Mouse (Mus musculus) stomach, embryonic 16.5 days (tissue): Measurements from ENCODE around the gene 1700010I14Rik. TPM values are rescaled to one million over a fixed set of nuclear protein-coding genes. Genes with fewer than 3 reads are reported as not detected.

ENCODE experiments used
- ATAC-seq: fragments of 200-750 bp; cut with Nextera tagmentation; 2 replicates; pipeline ENCODE4 v1.8.0; 2017; ENCODE audit warnings: moderate number of reproducible peaks, moderate TSS enrichment; ENCODE audit not compliant: insufficient read depth, low FRiP score
- H3K27ac ChIP-seq: fragments of 300-500 bp; sonication (generic); 2 replicates; pipeline ENCODE4 v1.5.1; 2014; ENCODE audit warnings: low read length
- H3K27me3 ChIP-seq: fragments of 300-500 bp; sonication (generic); 2 replicates; pipeline ENCODE4 v1.6.1; 2014; ENCODE audit warnings: low read length, control low read depth, mixed read lengths; ENCODE audit not compliant: control insufficient read depth, insufficient read depth
- H3K36me3 ChIP-seq: fragments of 300-500 bp; sonication (generic); 2 replicates; pipeline ENCODE4 v1.6.1; 2014; ENCODE audit warnings: low read length; ENCODE audit not compliant: control insufficient read depth, insufficient read depth
- H3K4me1 ChIP-seq: fragments of 300-500 bp; sonication (generic); 2 replicates; pipeline ENCODE4 v1.6.1; 2014; ENCODE audit warnings: low read length, control low read depth, mixed read lengths; ENCODE audit not compliant: control insufficient read depth, insufficient read depth
- H3K4me2 ChIP-seq: fragments of 300-500 bp; sonication (generic); 2 replicates; pipeline ENCODE4 v1.6.1; 2014; ENCODE audit warnings: low read depth, low read length, mixed read lengths
- H3K4me3 ChIP-seq: fragments of 300-500 bp; sonication (generic); replicated peaks from 2 replicates; pipeline ENCODE4 v1.5.1; 2014; ENCODE audit warnings: mild to moderate bottlenecking, low read length
- H3K9ac ChIP-seq: fragments of 300-500 bp; sonication (generic); 2 replicates; pipeline ENCODE4 v1.6.1; 2014; ENCODE audit warnings: low read length
- H3K9me3 ChIP-seq: fragments of 300-500 bp; sonication (generic); replicated peaks from 2 replicates; pipeline ENCODE4 v1.6.1; 2016; ENCODE audit warnings: low read length, control low read depth; ENCODE audit not compliant: control insufficient read depth
- WGBS: fragments of 180-500 bp; shearing (Covaris S2); extraction: QIAGEN DNeasy Blood & Tissue Kit; methylation state at CpG from one replicate; pipeline ENCODE4 v1.1.7; 2014; 5-methylcytosine and 5-hydroxymethylcytosine counted together
- polyA plus RNA-seq: library from polyadenylated mRNA; unstranded; fragments of >200 nt; fragmentation: Nextera tagmentation; extraction: Ambion mirVana; gene quantifications from 2 replicates; pipeline ENCODE4 v1.2.1, GENCODE M21; 2015

The 1700010I14Rik gene
- polyA plus RNA-seq = 1.2 and 1.6 TPM in 2 replicates

GRCm38 (mm10) chr17:8988119-8988807 lies at the start of gene 1700010I14Rik:
TSS of gene 1700010I14Rik (plus strand) at chr17:8988333.
- peak within 1 kb of the TSS; percentile 20; the same call in 1 of the 2 replicates for H3K9ac ChIP-seq
- 5% methylated on average over 13 of the region's 13 CpGs for WGBS

GRCm38 (mm10) chr17:8951588-8951987 lies 36.5 kb upstream of the 1700010I14Rik start:
- Histone ChIP-seq H3K9ac (no peak overlapping the region), H3K4me1 (no peaks in the 10 kb centered on the region), H3K4me3 (no peak overlapping the region), H3K36me3 (no peaks in the 10 kb centered on the region), H3K4me2 (no peak overlapping the region), H3K27ac (no peak overlapping the region), H3K27me3 (no peaks in the 10 kb centered on the region), H3K9me3 (no peaks in the 10 kb centered on the region)
- ATAC-seq = no peak
- WGBS = 73% methylated on average over 5 of the region's 5 CpGs

More at GRCm38 (mm10) chr17:8988119-8988807, at the start of gene 1700010I14Rik:
- Histone ChIP-seq H3K36me3 (no peaks in the 10 kb centered on the region), H3K4me3 (peak within 1 kb of the TSS; percentile 37), H3K4me1 (no peaks in the 10 kb centered on the region), H3K4me2 (peak within 1 kb of the TSS; percentile 49), H3K27ac (no peak within 1 kb of the TSS), H3K27me3 (no peaks in the 10 kb centered on the region), H3K9me3 (no peaks in the 10 kb centered on the region)
- peak; percentile 55; the same call in 1 of the 2 replicates for ATAC-seq

GRCm38 (mm10) chr17:8952951-8953350 lies 35.2 kb upstream of the 1700010I14Rik start:
- H3K27me3 ChIP-seq = no peaks in the 10 kb centered on the region
- no peak overlapping the region for H3K27ac ChIP-seq
- no peaks in the 10 kb centered on the region for H3K9me3 ChIP-seq
- H3K4me3 ChIP-seq = no peak overlapping the region
- no peaks in the 10 kb centered on the region for H3K4me1 ChIP-seq
- H3K9ac ChIP-seq = no peak overlapping the region
- H3K36me3 ChIP-seq = no peaks in the 10 kb centered on the region
- H3K4me2 ChIP-seq = no peak overlapping the region
- no peak for ATAC-seq
- WGBS = 89% methylated on average over 8 of the region's 8 CpGs

- Histone ChIP-seq H3K9ac (no peak overlapping the region), H3K27me3 (no peaks in the 10 kb centered on the region), H3K27ac (no peak overlapping the region), H3K4me1 (no peaks in the 10 kb centered on the region), H3K9me3 (no peaks in the 10 kb centered on the region), H3K36me3 (no peaks in the 10 kb centered on the region), H3K4me2 (no peak overlapping the region), H3K4me3 (no peak overlapping the region)
- no peak for ATAC-seq
- 81% methylated on average over 6 of the region's 6 CpGs for WGBS
Observed at GRCm38 (mm10) chr17:8958125-8958524, 30.0 kb upstream of the 1700010I14Rik start.

GRCm38 (mm10) chr17:8960386-8960785 lies 27.7 kb upstream of the 1700010I14Rik start:
- Histone ChIP-seq H3K27me3 (no peaks in the 10 kb centered on the region), H3K36me3 (no peaks in the 10 kb centered on the region), H3K4me2 (no peak overlapping the region), H3K9me3 (no peaks in the 10 kb centered on the region), H3K27ac (no peak overlapping the region), H3K9ac (no peak overlapping the region), H3K4me3 (no peak overlapping the region), H3K4me1 (no peaks in the 10 kb centered on the region)
- ATAC-seq = no peak
- WGBS = 90% methylated on average over 4 of the region's 4 CpGs

GRCm38 (mm10) chr17:8961097-8961496 lies 27.0 kb upstream of the 1700010I14Rik start:
- H3K9me3 ChIP-seq = no peaks in the 10 kb centered on the region
- 80% methylated on average over 5 of the region's 5 CpGs for WGBS
- H3K4me1 ChIP-seq = no peaks in the 10 kb centered on the region
- no peak overlapping the region for H3K27ac ChIP-seq
- H3K9ac ChIP-seq = no peak overlapping the region
- H3K36me3 ChIP-seq = no peaks in the 10 kb centered on the region
- ATAC-seq = no peak
- no peak overlapping the region for H3K4me3 ChIP-seq
- no peak overlapping the region for H3K4me2 ChIP-seq
- H3K27me3 ChIP-seq = no peaks in the 10 kb centered on the region

- Histone ChIP-seq H3K27ac (no peak overlapping the region), H3K4me1 (no peaks in the 10 kb centered on the region), H3K4me3 (no peak overlapping the region), H3K9me3 (no peaks in the 10 kb centered on the region), H3K36me3 (no peaks in the 10 kb centered on the region), H3K4me2 (no peak overlapping the region), H3K27me3 (no peaks in the 10 kb centered on the region), H3K9ac (no peak overlapping the region)
- WGBS = 64% methylated on average over 14 of the region's 14 CpGs
- no peak for ATAC-seq
Observed at GRCm38 (mm10) chr17:8961644-8962043, 26.5 kb upstream of the 1700010I14Rik start.

GRCm38 (mm10) chr17:8965177-8965576 lies 23.0 kb upstream of the 1700010I14Rik start:
- Histone ChIP-seq H3K27me3 (no peaks in the 10 kb centered on the region), H3K27ac (no peak overlapping the region), H3K4me1 (no peaks in the 10 kb centered on the region), H3K4me2 (no peak overlapping the region), H3K9me3 (no peaks in the 10 kb centered on the region), H3K4me3 (no peak overlapping the region), H3K9ac (no peak overlapping the region), H3K36me3 (no peaks in the 10 kb centered on the region)
- no peak for ATAC-seq
- 89% methylated on average over 6 of the region's 6 CpGs for WGBS

GRCm38 (mm10) chr17:8972152-8972854 lies 15.8 kb upstream of the 1700010I14Rik start:
- Histone ChIP-seq H3K4me1 (no peaks in the 10 kb centered on the region), H3K27ac (no peak overlapping the region), H3K4me2 (no peak overlapping the region), H3K36me3 (no peaks in the 10 kb centered on the region), H3K9me3 (no peaks in the 10 kb centered on the region), H3K4me3 (no peak overlapping the region), H3K27me3 (no peaks in the 10 kb centered on the region), H3K9ac (no peak overlapping the region)
- no peak for ATAC-seq
- WGBS = 27% methylated on average over 12 of the region's 12 CpGs
